Mouse (Mus musculus) ZHBTc4 (cell line): Measurements from ENCODE around the gene Cps1.

ENCODE experiments used
- DNase-seq: peaks from one replicate; pipeline ENCODE4 v3.0.0-alpha.2; 2011; ENCODE audit warnings: low read depth, low spot score

Cps1 gene

GRCm38 (mm10) chr1:67122797-67123196 lies at the start of gene Cps1:
TSS of gene Cps1 (plus strand) at chr1:67123026.
- DNase-seq: no peak

DNA sequence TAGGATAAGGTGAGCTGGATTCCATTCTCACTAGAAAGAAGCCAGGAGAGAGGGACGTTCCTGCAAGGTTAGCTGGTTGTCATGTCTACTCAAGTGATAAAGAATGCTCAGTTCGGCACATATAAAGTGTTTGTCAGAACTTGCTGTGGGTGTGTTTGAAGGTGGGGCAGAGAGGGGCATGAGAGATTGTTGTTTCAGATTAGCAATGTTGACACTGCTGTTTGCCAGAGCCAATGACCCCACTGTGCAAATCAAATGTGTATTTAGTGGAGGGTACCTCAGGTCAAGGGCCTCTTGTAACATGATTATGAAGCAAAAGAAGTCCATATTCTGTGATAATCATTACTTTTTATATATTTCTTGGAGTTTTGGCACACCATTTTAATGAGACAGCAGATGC lies 45.1 kb upstream of the Cps1 start:
- DNase-seq: no peak

GRCm38 (mm10) chr1:67078666-67079065 lies 44.2 kb upstream of the Cps1 start:
- DNase-seq: no peak

DNA sequence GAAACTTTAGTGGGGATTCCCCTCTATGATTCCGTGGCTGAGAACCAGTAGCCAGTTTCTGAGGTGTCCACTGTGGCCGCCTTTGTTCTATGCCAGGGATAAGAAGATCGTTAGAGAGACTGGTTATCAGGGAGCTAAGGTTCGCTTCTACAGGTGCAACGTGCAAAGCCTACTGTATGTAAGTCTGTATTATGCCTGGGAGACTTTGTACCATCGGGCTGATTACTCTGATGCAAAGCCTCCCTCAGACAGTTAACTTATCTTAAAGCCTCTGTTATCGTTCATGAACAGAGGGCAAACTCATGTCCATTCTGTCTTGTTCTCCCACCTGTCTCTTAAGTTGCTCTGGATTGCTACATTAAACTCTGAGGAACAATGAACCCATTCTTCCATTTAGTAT lies 43.7 kb upstream of the Cps1 start:
- no peak for DNase-seq

GRCm38 (mm10) chr1:67092473-67092872 lies 30.4 kb upstream of the Cps1 start:
- no peak for DNase-seq

- no peak for DNase-seq
Measured at GRCm38 (mm10) chr1:67099215-67099614, 23.6 kb upstream of the Cps1 start.

- DNase-seq: peak; percentile 6
Measured at GRCm38 (mm10) chr1:67103476-67104248, 19.2 kb upstream of the Cps1 start.

DNA sequence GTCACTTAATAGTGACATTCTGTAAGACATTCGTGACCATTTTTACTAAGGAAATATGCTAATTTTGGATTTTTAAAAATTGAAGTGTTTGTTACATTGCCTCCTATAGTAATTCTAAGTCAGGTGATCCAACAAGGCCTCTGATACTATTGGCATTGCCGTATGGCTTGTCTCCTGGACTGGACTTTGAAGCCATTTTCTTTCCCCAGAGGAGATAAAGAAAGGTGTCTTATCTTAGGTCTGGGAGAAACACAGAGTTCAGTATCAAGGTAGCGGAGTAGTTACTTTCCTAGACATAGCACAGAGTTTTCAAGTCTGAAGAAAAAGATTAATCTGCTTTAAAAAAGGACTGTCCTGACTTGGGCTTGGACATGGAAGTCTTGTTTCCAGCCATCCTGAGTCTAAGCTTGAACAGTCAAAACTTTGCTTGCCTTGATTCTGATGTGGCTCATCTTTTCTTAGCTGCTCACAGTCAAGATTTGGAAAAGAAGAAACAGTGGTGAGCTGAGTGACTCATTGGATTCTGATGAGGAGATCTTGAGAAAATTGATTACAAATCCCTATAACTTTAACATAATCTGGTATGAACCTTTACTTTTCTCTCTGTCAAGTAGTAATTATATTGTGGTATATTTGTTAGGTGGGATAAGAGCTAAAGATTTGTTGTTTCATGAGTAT lies 11.1 kb upstream of the Cps1 start:
- no peak for DNase-seq

- no peak for DNase-seq
Measured at GRCm38 (mm10) chr1:67113343-67114030, 9.3 kb upstream of the Cps1 start.

GRCm38 (mm10) chr1:67116571-67116970 lies 6.3 kb upstream of the Cps1 start:
- DNase-seq: no peak

- DNase-seq: no peak
Measured at GRCm38 (mm10) chr1:67117778-67118177, 5.0 kb upstream of the Cps1 start.

DNA sequence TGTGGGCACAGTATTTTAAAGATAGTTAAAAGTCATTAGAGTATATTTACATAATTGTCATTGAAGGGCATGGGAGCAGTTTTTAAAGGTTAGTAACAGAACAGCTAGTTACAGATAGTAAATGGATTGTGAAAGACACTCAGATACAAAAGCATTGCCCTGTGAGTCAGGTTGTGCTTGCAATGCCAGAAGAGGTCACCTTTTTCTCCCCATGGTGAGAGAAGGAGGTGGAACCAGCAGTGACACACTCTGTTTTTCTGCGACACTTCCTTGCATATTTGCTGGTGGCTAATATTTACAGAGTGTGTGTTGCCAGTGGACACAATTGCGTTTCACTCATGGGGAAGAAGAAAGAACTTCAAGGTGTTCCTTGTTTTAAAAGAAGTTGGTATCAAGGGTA lies 2.6 kb downstream of the Cps1 start:
- DNase-seq: no peak

GRCm38 (mm10) chr1:67143939-67144338 lies 21.1 kb downstream of the Cps1 start:
- DNase-seq: peak; percentile 26

DNA sequence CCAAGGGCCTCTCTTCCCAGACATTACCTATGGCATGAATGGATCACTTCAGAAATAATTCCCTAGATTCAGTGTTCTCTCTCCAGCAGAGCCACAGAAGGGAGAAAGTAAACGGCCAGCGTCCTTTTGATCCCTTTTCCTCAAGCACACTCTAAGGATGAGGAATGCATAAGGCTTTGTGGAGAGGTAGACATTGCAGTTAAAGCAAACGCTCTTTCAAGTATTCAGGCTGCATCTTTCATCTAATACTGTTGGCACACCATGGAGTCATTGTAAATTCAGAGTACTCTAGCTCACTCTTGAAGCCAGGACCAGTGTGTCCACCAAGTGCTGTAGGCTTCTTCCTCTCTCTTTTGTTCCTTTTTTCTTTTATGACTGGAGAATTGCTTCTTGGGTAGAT lies 28.4 kb downstream of the Cps1 start:
- DNase-seq: no peak

GRCm38 (mm10) chr1:67167283-67167682 lies 44.5 kb downstream of the Cps1 start:
- no peak for DNase-seq

DNA sequence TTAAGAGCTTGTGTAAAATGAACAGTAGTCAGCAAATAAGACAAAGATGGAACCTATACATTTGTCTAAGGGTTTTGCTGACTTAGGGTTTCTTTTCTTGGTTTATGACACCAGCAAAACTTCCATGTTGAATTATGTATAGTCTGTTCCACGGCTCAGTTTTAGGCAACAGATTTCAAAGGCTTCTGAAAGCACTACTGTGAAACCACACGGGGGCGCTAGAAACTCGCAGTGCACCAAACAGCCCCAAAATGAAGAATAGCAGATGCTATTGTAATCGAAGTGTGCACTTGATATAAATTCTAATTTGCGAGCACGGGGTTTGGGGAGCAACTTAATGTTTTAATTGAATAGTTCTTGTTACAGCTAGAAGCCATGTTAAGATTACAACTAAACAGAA lies 58.3 kb downstream of the Cps1 start:
- DNase-seq: peak; percentile 62

DNA sequence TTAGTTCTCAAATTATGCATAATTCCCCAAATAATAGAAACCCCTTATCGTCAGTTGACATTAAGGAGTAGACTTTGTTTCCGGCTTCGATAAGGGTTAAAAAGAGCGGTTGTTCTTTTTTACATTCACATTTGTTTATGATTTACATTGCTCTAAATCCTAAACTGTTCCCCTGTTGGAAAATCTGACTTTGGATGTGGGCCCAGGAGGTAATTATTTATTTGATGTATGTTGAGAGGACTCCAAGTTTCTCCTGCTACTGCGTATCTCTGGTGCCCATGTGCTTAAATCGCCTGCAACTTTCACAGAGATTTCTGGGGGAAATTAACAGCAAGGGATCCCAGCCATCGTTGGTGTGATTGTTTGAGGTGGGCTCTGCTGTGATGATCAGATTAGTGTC lies 59.4 kb downstream of the Cps1 start:
- no peak for DNase-seq

DNA sequence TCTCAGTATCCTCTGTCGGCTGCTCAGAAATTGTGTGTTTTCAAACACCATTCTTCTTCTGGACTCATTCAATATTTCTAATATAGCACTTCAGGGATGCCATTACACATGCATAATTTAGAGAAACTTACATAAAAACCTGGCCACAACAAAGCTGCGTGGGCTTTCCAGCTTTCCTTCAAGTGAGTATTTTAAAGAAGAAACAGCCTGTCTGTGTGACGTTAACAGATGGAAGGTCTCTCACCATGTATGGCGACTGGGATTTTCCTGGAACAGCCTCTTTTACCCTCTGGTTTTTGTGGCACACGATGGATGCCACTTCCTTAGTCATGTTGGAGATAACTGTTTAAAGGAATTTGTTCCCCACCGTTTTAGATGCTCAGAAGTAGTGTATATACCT lies 60.7 kb downstream of the Cps1 start:
- DNase-seq: no peak

GRCm38 (mm10) chr1:67184134-67184533 lies 61.3 kb downstream of the Cps1 start:
- no peak for DNase-seq

- no peak for DNase-seq
Measured at GRCm38 (mm10) chr1:67197335-67197734, 74.5 kb downstream of the Cps1 start.

DNA sequence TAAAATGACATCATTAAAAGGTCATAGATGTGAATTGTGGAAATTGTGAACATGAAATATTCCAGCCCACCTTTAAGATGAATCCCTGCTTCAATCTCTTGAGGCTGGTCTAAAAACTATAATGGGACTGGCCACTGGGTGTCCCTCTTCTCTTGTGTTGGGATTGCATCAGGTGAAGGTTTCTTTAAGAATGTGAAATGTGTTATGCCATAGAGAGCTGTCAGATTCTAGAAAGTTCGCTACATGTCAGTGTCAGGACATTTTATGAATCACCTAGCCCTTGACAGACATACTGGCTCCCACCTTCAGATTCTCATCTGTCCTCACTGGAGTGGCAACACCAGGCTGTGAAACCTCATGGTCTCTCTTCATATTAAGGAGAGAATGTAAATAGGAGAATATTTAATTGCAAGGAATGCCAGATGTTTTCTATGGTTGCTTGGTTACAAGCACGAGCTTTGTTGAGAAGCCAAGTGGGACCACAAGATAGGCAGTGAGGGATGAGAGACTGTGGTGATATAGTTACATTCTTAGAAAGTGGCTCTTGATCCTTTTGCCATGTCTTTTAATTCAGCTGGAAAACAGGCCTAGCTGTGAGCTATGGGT lies 95.6 kb downstream of the Cps1 start:
- peak; percentile 21 for DNase-seq

- DNase-seq: no peak
Measured at GRCm38 (mm10) chr1:67223666-67224065, 100.8 kb downstream of the Cps1 start.
